Mouse (Mus musculus) brain, embryonic 14.5 days (tissue): Measurements from ENCODE around the gene Sh3bp1. TPM values are rescaled to one million over a fixed set of nuclear protein-coding genes. Genes with fewer than 3 reads are reported as not detected.
"Not testable (repeated sequence)": the region's sequence is repeated elsewhere in the genome, so short reads cannot be mapped to it uniquely, and the experiment has no call there.

ENCODE experiments used
- DNase-seq: peaks from one replicate; pipeline ENCODE4 v3.0.0-alpha.2; 2011; ENCODE audit warnings: low read depth
- CTCF ChIP-seq: fragments of 200-500 bp; IDR thresholded peaks from 2 replicates; pipeline ENCODE4 v1.5.1; 2012; ENCODE audit warnings: inconsistent platforms, mild to moderate bottlenecking, moderate library complexity, borderline replicate concordance; ENCODE audit not compliant: insufficient read depth, insufficient read length; ENCODE audit errors: extremely low read depth
- POLR2A ChIP-seq: fragments of 200-500 bp; IDR thresholded peaks from 2 replicates; pipeline ENCODE4 v1.6.1; 2012; ENCODE audit warnings: mild to moderate bottlenecking, inconsistent platforms, borderline replicate concordance; ENCODE audit not compliant: poor library complexity, insufficient read depth, insufficient read length, severe bottlenecking; ENCODE audit errors: extremely low read depth
- polyA plus RNA-seq: library from polyadenylated mRNA; depleted of rRNA; stranded (reverse); fragments of >200 nt; gene quantifications from 2 replicates; pipeline ENCODE4 v1.2.3, GENCODE M21; 2012

The Sh3bp1 gene
- polyA plus RNA-seq, 1 experiment: 14.3 TPM

GRCm38 (mm10) chr15:78863852-78864253 lies 35.7 kb upstream of the Sh3bp1 start:
- TF ChIP-seq CTCF (no peak), POLR2A (no peak)
- no peak for DNase-seq

GRCm38 (mm10) chr15:78868398-78868797 lies 31.2 kb upstream of the Sh3bp1 start:
- peak; percentile 93 for DNase-seq
- no peak for TF ChIP-seq POLR2A
- TF ChIP-seq CTCF: no peak

- no peak for DNase-seq
- TF ChIP-seq POLR2A (no peak), CTCF (no peak)
Measured at GRCm38 (mm10) chr15:78868826-78869233, 30.7 kb upstream of the Sh3bp1 start.

- peak; percentile 76 for TF ChIP-seq CTCF
- TF ChIP-seq POLR2A: no peak
- peak; percentile 71 for DNase-seq
Measured at GRCm38 (mm10) chr15:78869775-78870174, 29.8 kb upstream of the Sh3bp1 start.

- DNase-seq: no peak
- TF ChIP-seq POLR2A: no peak
- TF ChIP-seq CTCF: peak; percentile 2; the same call in 1 of the 2 replicates
Measured at GRCm38 (mm10) chr15:78872021-78872608, 27.5 kb upstream of the Sh3bp1 start.

- peak; percentile 83 for DNase-seq
- TF ChIP-seq POLR2A (no peak), CTCF (no peak)
Measured at GRCm38 (mm10) chr15:78873803-78874435, 25.6 kb upstream of the Sh3bp1 start.

GRCm38 (mm10) chr15:78874989-78875388 lies 24.6 kb upstream of the Sh3bp1 start:
- no peak for DNase-seq
- no peak for TF ChIP-seq CTCF
- TF ChIP-seq POLR2A: no peak

GRCm38 (mm10) chr15:78875537-78875936 lies 24.0 kb upstream of the Sh3bp1 start:
- TF ChIP-seq POLR2A (no peak), CTCF (no peak)
- no peak for DNase-seq

GRCm38 (mm10) chr15:78876258-78876696 lies 23.3 kb upstream of the Sh3bp1 start:
- DNase-seq: peak; percentile 92
- TF ChIP-seq CTCF: peak; percentile 88
- TF ChIP-seq POLR2A: peak; percentile 27; the same call in 1 of the 2 replicates

- peak; percentile 99 for DNase-seq
- TF ChIP-seq CTCF (no peak), POLR2A (peak; percentile 72)
Measured at GRCm38 (mm10) chr15:78876991-78877809, 22.4 kb upstream of the Sh3bp1 start, which contains the start of gene Gga1. Gga1 (plus strand) TSS chr15:78877190.

- no peak for DNase-seq
- TF ChIP-seq CTCF (no peak), POLR2A (no peak)
Measured at GRCm38 (mm10) chr15:78877810-78878390, 21.7 kb upstream of the Sh3bp1 start.

GRCm38 (mm10) chr15:78878792-78879516 lies 20.6 kb upstream of the Sh3bp1 start:
- not testable (repeated sequence) for DNase-seq
